Mouse (Mus musculus) lung, postnatal 0 days (tissue): ENCODE results near the gene Zbbx. TPM values are rescaled to one million over a fixed set of nuclear protein-coding genes. Genes with fewer than 3 reads are reported as not detected.

Source experiments
- ATAC-seq: fragments of 200-750 bp; cut with Nextera tagmentation; 2 replicates; pipeline ENCODE4 v1.8.0; 2017; ENCODE audit warnings: moderate library complexity
- DNase-seq: peaks from one replicate; pipeline ENCODE4 v3.0.0-alpha.2; 2016; ENCODE audit warnings: low spot score
- H3K27ac ChIP-seq: fragments of 300-500 bp; sonication (generic); 2 replicates; pipeline ENCODE4 v1.5.1; 2014; ENCODE audit warnings: antibody characterized with exemption, mild to moderate bottlenecking, low read length, mixed read lengths
- H3K27me3 ChIP-seq: fragments of 300-500 bp; sonication (generic); replicated peaks from 2 replicates; pipeline ENCODE4 v1.6.1; 2014; ENCODE audit warnings: low read length, mixed read lengths; ENCODE audit not compliant: insufficient read depth
- H3K36me3 ChIP-seq: fragments of 300-500 bp; sonication (generic); 2 replicates; pipeline ENCODE4 v1.6.1; 2014; ENCODE audit warnings: low read length, mixed read lengths; ENCODE audit not compliant: insufficient read depth
- H3K4me1 ChIP-seq: fragments of 300-500 bp; sonication (generic); 2 replicates; pipeline ENCODE4 v1.6.1; 2014; ENCODE audit warnings: antibody characterized with exemption, low read depth, low read length, mixed read lengths; ENCODE audit not compliant: insufficient read depth
- H3K4me2 ChIP-seq: fragments of 300-500 bp; sonication (generic); replicated peaks from 2 replicates; pipeline ENCODE4 v1.6.1; 2014; ENCODE audit warnings: low read depth, mild to moderate bottlenecking, low read length, moderate library complexity, mixed read lengths
- H3K4me3 ChIP-seq: fragments of 300-500 bp; sonication (generic); 2 replicates; pipeline ENCODE4 v1.5.1; 2014; ENCODE audit warnings: low read depth, low read length
- H3K9ac ChIP-seq: fragments of 300-500 bp; sonication (generic); replicated peaks from 2 replicates; pipeline ENCODE4 v1.6.1; 2014; ENCODE audit warnings: low read depth, mild to moderate bottlenecking
- H3K9me3 ChIP-seq: fragments of 300-500 bp; sonication (generic); 2 replicates; pipeline ENCODE4 v1.6.1; 2016; ENCODE audit warnings: low read length, mixed read lengths
- CTCF ChIP-seq: IDR thresholded peaks from 2 replicates; pipeline ENCODE4 v1.5.1; 2016; ENCODE audit warnings: antibody characterized with exemption, mild to moderate bottlenecking
- EP300 ChIP-seq: IDR thresholded peaks from 2 replicates; pipeline ENCODE4 v1.6.1; 2016; ENCODE audit warnings: antibody characterized with exemption, mild to moderate bottlenecking, control low read depth
- whole genome bisulfite sequencing: fragments of 180-500 bp; shearing (Covaris S2); extraction: QIAGEN DNeasy Blood & Tissue Kit; methylation state at CpG from one replicate; pipeline ENCODE4 v1.1.7; 2014; 5-methylcytosine and 5-hydroxymethylcytosine counted together
- polyA plus RNA-seq: library from polyadenylated mRNA; unstranded; fragments of >200 nt; fragmentation: Nextera tagmentation; extraction: Ambion mirVana; gene quantifications from 2 replicates; pipeline ENCODE4 v1.2.1, GENCODE M21; 2015

The Zbbx gene
- polyA plus RNA-seq, 1 experiment from 2014 or later, result 2.3 TPM

- no peaks in the 10 kb centered on the region for H3K4me1 ChIP-seq
- H3K36me3 ChIP-seq, result no peaks in the 10 kb centered on the region
- H3K27ac ChIP-seq, result no peak overlapping the region
- no peak overlapping the region for H3K9ac ChIP-seq
- H3K9me3 ChIP-seq, result no peaks in the 10 kb centered on the region
- H3K4me2 ChIP-seq, result no peak overlapping the region
- H3K27me3 ChIP-seq, result no peaks in the 10 kb centered on the region
- WGBS, result 64% methylated on average over 1 of the region's 1 CpGs
- DNase-seq, result no peak
- H3K4me3 ChIP-seq, result no peak overlapping the region
- ATAC-seq, result no peak
- TF ChIP-seq EP300 (no peak), CTCF (no peak)
Measured at GRCm38 (mm10) chr3:75078906-75079305, 85.9 kb downstream of the Zbbx start.

GRCm38 (mm10) chr3:75009701-75010100 is 155.1 kb downstream of the Zbbx start:
- Histone ChIP-seq H3K4me3 (no peak overlapping the region), H3K27ac (no peak overlapping the region), H3K27me3 (no peaks in the 10 kb centered on the region), H3K4me1 (no peaks in the 10 kb centered on the region), H3K4me2 (no peak overlapping the region), H3K36me3 (no peaks in the 10 kb centered on the region), H3K9ac (no peak overlapping the region), H3K9me3 (no peaks in the 10 kb centered on the region)
- DNase-seq (no peak), ATAC-seq (no peak)
- WGBS, result 68% methylated on average over 1 of the region's 1 CpGs
- no peak for TF ChIP-seq EP300
- no peak for TF ChIP-seq CTCF

Other genes starting within 250 kb of the Zbbx start
- not detected in 2 replicates for gene Serpini2, start 105.0 kb upstream of the Zbbx start, polyA plus RNA-seq